Mouse (Mus musculus): ENCODE measurements at regions not wholly inside any gene's neighbourhood (a gene's known extent, or its start where the extent isn't known, plus 50 kb on each side); places are given as distances from the start of the nearest gene placed in this dataset.

DNA sequence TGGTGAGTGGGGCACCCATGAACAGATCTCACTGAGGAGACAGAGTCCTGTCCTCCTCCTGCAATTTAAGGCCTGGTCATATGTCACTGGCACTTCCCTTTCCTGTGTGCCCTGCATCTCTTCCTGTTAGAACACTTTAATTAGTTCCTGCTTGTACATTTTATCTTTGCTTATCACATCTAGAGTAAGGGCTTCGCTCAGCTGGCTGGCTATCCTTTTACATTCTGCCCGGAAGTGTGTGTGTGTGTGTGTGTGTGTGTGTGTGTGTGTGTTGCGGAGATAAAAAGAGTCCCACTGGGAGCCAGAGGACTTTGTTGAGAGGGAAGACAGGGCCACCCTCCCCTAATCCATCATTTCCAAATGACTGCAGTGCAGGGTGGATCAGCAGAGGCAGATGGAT is 238.6 kb downstream of the Gadd45g start:
- DNase-seq (ENCODE audit: low spot score in 2 of 2), result no peak

- DNase-seq (ENCODE audit: low spot score in 2 of 2), result no peak
Observed at GRCm38 (mm10) chr13:52088319-52088718, 241.8 kb downstream of the Gadd45g start.

GRCm38 (mm10) chr13:52090365-52090764 is 243.9 kb downstream of the Gadd45g start:
- DNase-seq (ENCODE audit: low spot score in 2 of 2), result no peak

DNA sequence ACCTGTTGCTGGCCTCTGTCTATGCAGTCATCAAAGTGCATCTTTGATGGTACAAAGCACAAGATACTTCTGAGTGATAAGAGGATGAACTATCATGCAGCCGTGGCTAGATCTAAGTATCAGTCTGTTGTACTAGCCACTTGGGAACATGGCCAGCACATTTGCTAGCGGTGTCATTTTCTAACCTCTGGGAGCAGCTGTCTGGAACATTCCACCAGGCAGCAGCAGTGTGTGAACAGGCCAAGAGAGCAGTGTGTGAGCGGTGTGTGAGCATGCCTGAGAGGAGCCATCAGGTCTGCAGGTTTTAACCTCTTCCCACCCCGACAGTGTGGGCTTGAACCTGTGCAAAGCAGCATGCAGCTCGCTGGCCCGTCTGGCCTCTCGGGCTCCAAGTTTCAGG is 248.3 kb downstream of the Gadd45g start:
- no peak for DNase-seq (ENCODE audit: low spot score in 2 of 2)

DNA sequence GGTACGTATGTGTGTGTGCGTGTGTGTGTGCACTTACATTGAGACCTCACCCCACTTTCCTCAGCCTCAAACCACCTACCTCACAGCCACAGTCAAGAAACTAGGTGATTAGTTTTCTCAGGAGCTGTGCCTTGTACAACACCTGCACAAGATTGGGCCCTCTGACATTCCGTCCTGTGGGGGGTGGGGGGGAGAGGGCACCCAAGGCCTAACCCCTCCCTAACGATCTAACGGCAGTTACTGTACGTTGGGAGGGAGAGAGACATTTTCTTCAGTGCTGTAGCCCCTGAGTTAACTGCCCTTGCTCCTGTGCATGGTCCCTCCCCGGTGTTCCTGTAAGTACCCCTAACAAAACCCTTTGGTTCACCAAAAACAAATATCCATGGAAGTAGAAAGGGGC is 250.0 kb downstream of the Gadd45g start:
- DNase-seq (ENCODE audit: low spot score in 2 of 2), result no peak

GRCm38 (mm10) chr13:52105989-52106642 is 259.6 kb downstream of the Gadd45g start:
- DNase-seq (ENCODE audit: low spot score in 2 of 2), result no peak

DNA sequence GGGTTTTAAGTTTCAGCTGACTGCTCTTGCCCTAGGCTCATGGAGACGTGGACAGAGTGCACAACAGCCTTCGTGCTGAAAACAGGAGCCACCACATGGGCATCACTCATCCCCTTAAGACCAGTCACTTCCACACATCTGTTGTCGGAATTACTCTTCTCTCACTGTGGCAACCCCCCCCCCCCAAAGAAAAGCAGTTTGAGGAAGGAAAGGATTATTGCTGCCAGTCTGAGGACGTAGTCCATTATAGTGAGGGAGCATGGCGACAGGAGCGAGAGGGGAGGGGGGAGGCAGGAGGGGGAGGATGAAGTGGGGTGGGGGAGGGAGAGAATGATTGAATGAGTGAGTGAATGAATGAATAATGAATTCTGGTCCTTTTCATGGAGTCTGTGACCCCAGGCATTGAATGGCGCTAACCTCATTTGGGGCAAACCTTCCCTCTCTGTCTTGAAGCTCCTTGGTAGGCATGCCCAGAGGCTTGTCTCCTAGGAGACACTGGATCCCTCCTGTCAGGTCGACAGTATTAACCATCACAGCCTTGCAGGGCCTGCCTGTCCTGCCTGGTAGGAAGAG is 262.0 kb downstream of the Gadd45g start:
- DNase-seq (ENCODE audit: low spot score in 2 of 2), result no peak

DNA sequence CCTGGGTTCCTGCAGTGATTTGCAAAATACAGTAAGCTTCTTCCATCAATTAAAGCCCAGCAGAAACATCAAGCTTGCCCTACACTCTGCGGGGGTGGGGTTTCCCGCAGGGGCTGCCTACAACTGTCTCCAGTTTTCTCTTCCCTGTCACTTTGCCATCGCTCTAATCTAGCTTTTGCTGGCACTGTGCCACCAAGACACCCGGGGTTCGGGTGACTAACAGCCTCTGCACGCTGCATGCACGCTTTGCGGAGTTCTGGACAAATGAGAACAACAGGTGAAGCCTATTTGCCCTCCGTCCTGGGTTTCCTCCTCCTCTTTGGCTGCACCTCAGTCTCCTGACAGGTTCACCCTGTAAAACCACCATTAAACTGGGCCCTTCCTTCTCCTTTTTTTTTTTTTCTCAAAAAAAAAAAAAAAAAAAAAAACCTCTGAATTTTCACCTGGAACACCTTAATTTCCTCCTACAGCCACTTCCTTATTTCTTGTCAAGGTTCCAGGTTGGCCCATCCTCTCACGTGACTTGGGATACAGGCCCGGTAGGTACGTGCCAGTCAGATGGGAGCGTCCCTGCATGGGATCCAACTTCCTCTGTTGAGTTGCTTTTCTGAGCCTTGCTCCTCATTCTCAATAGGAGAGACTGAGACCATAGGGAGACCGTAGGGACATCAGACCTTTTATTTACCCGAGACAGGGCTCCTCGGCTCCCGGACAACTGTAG is 262.7 kb downstream of the Gadd45g start:
- DNase-seq (ENCODE audit: low spot score in 2 of 2), result peak; percentile 19 to 33

GRCm38 (mm10) chr13:52110750-52111149 is 264.3 kb downstream of the Gadd45g start:
- no peak for DNase-seq (ENCODE audit: low spot score in 2 of 2)

DNA sequence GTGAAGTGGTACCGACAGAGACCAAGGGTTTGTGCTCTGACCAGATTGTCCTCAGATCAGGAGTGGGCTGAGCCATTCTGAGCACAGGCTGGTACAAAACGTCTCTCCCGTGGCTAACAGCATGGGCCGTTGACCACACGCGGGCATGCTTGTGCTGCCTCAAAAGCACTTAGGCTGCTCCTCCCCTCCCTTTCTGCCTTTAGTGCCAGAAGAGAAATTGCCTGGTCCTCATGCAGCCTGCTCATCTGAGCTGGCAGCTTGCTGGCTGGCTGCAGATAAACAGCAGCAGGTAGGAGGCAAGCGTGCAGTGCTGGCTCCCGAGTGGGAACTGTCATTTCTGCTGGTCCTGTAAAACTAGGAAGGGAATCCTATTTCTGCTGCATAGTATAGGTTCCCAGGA is 267.1 kb downstream of the Gadd45g start:
- peak; percentile 39 to 47 for DNase-seq (ENCODE audit: low spot score in 2 of 2)

- no peak for DNase-seq (ENCODE audit: low spot score in 2 of 2)
Observed at GRCm38 (mm10) chr13:52114431-52114830, 268.0 kb downstream of the Gadd45g start.

DNA sequence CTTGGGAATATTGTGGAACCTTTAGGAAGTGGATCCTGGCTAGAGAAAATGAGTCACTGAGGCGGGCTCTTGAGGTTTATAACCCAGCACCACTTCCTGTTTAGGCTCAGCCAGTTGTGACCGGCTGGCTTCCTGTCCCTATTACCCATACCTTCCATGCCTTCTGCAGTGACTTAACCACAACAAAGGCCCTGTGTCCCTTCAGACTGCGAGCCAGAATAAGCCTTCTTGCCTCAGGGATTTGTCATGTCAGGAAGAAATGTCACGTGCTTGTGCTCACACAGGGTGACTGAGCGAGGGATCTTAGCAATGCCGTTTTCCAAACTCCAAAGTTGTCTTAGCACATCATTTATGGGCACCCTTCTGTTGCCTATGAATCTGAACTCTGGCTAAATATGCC is 268.5 kb downstream of the Gadd45g start:
- no peak for DNase-seq (ENCODE audit: low spot score in 2 of 2)

- DNase-seq (ENCODE audit: low spot score in 2 of 2), result no peak
Observed at GRCm38 (mm10) chr13:52116241-52116640, 269.8 kb downstream of the Gadd45g start.

GRCm38 (mm10) chr13:52116756-52117155 is 270.3 kb downstream of the Gadd45g start:
- DNase-seq (ENCODE audit: low spot score in 2 of 2), result no peak

DNA sequence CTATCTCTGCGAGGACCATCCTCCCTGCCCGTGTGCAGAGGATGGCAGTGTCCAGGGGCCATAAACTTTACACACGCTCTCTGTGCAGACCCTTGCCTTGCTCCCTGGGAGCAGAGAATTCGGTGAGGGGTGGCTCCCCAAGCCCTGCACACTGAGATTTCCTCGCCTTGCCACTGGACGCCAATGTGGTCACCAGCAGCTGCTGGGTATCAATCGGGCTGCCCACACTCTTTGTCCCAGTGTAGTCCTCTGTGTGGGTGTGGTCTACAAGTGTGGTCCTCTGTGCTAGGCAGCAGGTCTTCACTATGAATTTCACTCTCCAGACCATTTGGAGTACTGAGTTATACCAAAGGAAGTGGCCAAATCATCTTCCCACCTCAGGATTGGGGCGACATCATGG is 274.3 kb downstream of the Gadd45g start:
- no peak for DNase-seq (ENCODE audit: low spot score in 2 of 2)

DNA sequence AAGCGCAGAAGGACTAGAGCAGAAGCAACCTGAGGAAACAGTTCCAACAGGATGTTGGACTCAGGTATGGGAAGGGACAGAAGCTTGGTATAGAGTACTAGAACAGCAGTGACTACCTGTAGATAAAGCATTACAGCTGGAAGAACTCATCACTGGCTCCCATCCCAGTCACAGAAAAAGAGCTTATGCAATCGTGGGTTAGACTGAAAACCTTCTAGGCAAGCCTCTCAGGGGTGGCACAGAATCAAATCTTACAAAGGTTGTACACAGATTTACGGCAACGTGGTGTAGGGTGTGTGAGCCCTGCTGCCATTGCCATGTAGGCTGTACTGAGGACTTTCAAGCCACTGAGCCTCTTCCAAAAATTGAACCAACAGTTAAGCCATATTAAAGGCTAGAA is 278.6 kb downstream of the Gadd45g start:
- no peak for DNase-seq (ENCODE audit: low spot score in 2 of 2)

DNA sequence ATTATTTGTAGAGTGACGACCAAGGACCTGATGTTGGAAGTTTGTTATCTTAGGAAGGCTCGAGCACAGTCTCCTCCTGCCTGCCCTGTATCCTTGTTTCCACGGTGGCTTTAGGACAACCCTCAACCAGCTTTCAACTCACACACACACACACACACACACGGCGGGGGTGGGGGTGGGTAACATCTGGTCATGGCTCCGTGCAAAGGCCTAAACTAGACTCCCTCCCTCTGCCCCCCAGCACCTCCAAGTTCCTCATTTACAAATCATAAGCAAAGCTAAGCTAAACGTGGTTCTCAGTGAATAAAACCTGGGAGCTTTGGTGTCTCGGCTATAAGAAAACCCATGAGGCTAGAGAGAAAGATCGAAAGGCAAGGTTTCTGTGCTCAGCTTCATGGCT is 281.3 kb downstream of the Gadd45g start:
- DNase-seq (ENCODE audit: low spot score in 2 of 2), result no peak

GRCm38 (mm10) chr13:52129466-52129865 is 283.0 kb downstream of the Gadd45g start:
- DNase-seq (ENCODE audit: low spot score in 2 of 2), result no peak

DNA sequence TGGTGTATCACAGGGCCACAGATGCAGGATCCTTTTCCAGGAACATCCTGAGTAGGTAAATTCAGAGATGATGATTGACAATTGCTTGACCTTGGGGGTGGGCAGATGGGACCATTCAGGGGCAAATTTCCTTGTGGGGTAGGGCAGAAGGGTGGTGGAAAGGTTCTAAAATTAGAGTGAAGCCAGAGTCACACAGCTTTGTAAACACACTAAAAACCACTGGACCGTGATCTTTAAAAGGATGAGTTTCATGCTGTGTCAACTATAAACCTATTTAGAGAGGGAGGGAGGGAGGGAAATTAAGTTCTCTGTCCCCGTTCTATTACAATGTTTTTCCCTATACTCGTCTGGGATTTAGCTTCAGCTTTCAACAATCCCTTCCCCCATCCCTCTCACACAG is 286.7 kb downstream of the Gadd45g start:
- DNase-seq (ENCODE audit: low spot score in 2 of 2), result no peak

GRCm38 (mm10) chr13:52138331-52138945 is 292.0 kb downstream of the Gadd45g start:
- no peak for DNase-seq (ENCODE audit: low spot score in 2 of 2)

- DNase-seq (ENCODE audit: low spot score in 2 of 2), result no peak
Observed at GRCm38 (mm10) chr13:52139140-52139809, 292.8 kb downstream of the Gadd45g start.

DNA sequence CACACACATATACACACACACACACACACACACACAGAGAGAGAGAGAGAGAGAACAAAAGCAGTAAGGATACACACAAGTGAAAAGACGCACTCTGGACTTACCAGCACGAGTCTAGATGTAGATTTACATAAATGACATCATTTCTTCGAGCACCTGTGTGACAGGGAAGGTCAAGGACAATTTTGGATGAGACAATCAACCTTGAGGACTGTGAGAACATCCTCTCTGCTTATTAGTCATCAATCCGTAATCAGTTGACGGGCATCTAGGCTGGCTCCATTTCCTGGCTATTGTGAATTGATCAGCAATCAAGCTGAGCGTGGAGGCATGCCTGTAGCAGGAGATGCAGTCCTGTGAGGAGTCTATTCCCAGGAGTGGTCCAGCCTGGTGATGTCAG is 293.7 kb downstream of the Gadd45g start:
- no peak for DNase-seq (ENCODE audit: low spot score in 2 of 2)

Data from layer of hippocampus, postnatal 10 days (tissue).